Mouse (Mus musculus): ENCODE data around the gene Eef1g. TPM values are rescaled to one million over a fixed set of nuclear protein-coding genes. Genes with fewer than 3 reads are reported as not detected.
"Not testable (repeated sequence)": the region's sequence is repeated elsewhere in the genome, so short reads cannot be mapped to it uniquely, and the experiment has no call there.

Gene Eef1g
- total RNA-seq, 2 experiments from 2014 or later, result 251 to 256 TPM

DNA sequence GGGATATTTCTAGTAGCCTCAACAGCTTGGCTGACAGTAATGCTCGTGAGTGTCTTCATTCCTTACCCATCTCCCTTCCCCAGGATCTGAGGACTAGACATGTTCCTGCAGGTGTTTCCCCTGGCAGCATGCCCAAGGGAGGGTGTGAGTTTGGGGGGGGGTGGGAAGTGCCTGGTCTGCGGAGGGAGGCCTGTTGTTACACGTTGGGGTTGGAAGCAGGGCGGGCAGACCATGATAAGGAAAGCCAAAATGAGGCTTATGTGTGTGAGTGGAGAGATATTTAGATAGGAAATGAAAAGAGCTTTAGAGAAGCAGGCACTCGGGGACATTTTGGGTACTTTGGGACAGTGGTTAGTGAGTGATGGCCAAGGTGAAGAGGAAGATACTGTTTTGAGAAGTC, 22.8 kb upstream of the Eef1g start:
- DNase-seq (ENCODE audit: low spot score in 2 of 2), result no peak

DNA sequence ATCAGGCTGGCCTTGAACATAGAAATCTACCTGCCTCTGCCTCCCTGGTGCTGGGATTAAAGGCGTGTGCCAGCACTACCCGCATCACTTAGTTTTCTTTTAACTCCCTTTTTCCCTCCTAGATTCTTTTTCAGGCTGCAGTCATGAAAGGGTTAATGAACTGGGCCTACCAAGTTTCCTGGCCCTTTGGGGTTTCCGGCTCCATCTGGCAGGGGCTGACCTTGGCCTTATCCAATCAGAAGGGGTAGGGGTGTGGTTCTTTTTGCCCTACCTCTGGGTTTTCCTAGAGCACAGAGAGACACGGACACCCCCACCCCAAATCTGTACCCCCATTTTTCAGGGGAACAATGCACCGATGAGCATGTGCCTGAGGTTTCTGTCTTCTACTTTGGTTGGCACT, 22.1 kb upstream of the Eef1g start:
- DNase-seq (ENCODE audit: low spot score in 2 of 2), result no peak

DNA sequence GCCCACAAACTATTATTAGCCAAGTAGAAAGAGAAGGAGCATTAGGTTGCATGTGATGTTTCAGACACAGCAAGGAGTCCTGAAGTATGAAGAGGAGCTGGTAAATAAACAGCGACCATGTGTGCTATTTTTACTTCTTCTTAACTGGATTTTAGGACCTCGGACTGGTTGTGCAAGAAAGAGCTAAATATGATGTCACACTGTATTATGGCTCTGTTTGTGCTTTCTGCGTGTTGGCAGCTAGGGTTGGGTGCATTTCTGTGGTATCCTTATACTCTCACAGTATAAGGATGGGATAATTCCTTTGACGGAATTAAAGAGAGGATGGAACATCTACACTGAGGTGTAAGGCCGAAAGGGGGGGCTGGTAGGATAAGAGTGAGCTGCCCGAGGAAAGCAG, 21.6 kb upstream of the Eef1g start:
- no peak for DNase-seq (ENCODE audit: low spot score in 2 of 2)

DNA sequence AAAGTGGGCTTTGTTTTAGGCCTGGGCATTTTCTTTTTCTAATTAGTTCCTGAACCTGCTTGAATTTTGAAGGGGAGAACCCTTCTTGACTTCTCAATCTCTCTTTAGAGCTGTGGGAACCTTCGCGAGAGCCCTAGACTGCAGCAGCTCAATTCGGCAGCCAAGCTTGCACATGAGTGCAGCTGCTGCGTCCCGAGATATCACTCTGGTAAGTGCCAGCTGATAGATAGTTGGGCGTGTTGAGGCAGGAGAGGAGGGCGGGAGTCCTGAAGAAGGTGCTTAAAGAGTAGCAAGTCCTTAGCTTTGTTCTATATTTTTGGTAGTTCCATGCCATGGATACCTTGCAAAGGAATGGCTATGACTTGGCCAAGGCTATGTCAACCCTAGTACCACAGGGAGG, 19.9 kb upstream of the Eef1g start:
- no peak for DNase-seq (ENCODE audit: low spot score in 2 of 2)

DNA sequence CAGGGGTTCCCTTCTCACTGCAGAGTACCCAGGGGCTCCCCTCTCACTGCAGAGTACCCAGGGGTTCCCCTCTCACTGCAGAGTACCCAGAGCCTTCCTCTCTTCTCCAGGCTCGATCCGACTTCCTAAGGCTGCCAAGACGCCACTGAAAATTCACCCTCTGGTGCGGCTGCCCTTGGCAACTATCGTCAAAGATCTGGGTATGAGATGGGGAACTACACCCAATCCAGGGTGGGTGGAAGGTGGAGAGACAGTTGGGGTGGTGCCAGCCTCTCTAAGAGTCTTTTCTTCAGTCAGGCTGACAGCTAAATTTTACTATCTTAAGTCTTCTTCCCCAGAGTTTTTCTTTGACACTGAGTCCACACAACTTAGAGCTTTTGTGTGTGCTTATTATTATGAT, 16.7 kb upstream of the Eef1g start:
- no peak for DNase-seq (ENCODE audit: low spot score in 2 of 2)

DNA sequence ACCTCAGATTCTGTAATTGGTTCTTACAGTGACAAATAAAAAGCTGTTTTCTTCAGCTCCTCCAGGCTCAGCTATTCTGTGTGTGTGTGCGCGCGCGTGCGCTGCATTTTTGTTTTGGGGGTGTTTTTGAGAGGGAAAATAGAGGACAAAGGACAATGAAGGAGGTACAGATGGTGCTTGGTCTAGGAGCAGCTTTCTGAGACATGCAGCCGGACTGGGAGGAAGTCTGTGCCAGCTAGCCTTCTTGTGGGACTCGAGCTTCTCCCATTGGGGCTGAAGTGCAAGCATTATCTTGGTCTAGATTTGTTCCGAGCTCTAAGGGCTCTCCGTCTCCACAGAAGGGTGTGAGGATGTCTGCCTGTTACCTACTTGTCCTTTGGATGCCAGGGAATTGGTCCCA, 14.6 kb upstream of the Eef1g start:
- DNase-seq (ENCODE audit: low spot score in 2 of 2), result no peak

DNA sequence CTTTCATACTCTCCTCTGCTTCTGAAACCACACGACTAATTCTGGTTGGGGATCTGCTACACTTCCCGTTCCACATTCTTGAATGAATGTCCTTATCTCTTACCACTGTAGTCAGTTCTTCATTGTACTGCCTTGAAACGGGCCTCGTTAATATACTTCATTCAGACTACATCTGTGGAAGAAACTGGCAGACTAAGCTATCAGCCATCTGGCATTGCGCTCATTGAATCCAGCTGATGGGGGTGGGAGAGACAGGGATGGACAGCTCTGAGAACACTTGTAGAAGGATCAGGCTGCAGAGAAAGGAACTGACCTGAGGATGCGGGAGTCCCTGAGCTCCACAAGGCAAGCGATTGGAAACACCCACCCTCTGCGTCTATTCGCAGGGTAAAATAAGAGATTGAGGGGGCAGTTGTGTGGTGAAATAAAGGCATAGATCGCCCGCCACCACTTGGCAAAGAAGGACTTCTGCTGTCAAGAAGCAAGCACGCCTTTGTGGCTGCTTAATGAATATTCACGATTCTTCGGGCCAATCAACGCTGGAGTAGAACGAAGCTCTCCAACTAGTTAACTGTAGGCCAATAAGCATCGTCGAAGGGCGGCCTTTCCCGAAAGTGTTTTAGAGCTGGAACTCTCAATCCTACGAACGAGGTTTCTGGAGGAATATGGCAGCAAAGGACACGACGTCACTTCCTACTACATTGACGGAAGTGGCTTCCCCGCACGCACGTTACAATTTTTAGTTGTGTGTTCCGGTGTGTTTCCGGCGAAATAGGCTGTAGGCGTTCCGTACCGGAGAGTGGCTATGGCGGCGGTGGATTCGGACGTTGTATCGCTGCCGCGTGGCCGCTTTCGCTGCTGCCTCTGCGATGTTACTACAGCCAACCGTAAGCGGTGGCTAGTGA, 13.5 kb upstream of the Eef1g start, which contains the start of gene Tut1:
Tut1 (plus strand) TSS at position 713 of the 905 bp plus-strand sequence.
- peak; percentile 91 to 93 for DNase-seq (ENCODE audit: low spot score in 2 of 2)

DNA sequence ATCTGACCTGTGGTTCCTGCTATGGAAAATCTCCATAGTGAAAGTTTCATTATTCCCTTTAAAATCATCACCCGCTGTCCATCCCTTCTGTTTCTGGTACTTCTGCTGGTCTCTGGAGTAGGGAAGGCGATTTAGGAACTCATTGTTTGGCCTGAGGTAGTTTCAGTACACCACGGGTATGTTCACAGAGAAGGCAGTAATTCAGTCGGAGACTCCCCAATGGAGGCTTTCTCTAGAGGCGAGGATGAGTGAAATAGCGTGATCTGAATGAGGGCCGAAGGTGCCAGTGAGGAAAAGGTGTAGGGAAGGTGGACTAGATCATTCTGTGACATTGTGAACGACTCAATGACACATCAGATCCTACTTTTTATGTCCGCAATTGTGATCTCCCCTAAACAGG, 12.7 kb upstream of the Eef1g start:
- no peak for DNase-seq (ENCODE audit: low spot score in 2 of 2)

DNA sequence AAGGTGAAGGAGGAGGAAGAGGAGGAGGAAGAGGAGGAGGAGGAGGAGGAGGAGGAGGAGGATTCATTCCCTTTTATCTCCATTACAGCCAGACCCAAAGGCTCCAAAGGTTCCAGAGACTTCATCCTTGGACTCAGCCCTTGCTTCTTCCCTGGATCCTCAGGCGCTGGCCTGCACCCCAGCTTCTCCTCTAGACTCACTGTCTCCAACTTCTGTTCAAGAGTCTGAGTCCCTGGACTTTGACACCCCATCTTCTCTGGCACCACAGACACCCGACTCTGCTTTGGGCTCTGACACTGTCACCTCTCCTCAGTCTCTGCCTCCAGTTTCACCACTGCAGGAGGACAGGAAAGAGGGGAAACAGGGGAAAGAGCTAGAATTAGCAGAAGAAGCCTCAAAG, 4.6 kb upstream of the Eef1g start:
- DNase-seq (ENCODE audit: low spot score in 2 of 2), result no peak

DNA sequence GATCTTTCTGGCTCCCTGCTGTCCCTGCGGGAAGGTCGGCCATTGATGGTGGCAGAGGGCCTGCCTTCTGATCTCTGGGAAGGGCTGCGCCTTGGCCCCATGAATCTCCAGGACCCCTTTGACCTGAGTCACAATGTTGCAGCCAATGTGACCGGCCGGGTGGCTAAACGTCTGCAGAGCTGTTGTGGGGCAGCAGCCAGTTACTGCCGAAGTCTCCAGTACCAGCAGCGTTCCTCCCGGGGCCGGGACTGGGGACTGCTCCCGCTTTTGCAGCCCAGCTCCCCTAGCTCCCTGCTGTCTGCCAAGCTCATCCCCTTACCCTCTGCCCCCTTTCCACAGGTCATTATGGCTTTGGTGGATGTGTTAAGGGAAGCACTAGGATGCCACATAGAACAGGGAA, 1.8 kb upstream of the Eef1g start:
- no peak for DNase-seq (ENCODE audit: low spot score in 2 of 2)

DNA sequence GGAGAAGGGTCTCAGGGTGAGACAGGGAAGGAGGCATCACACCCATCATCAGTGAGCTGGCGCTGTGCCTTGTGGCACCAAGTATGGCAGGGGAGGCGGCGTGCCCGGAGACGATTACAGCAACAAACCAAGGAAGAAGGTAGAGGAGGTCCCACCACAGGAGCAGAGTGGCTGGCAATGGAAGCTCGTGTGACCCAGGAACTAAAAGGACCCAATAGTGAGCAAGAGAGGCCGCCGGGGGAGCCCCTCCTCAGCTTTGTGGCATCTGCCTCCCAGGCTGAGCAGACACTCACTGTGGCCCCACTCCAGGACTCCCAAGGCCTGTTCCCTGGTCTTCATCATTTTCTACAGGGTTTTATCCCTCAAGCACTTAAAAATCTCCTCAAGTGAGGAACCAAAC, 1.1 kb upstream of the Eef1g start:
- no peak for DNase-seq (ENCODE audit: low spot score in 2 of 2)

DNA sequence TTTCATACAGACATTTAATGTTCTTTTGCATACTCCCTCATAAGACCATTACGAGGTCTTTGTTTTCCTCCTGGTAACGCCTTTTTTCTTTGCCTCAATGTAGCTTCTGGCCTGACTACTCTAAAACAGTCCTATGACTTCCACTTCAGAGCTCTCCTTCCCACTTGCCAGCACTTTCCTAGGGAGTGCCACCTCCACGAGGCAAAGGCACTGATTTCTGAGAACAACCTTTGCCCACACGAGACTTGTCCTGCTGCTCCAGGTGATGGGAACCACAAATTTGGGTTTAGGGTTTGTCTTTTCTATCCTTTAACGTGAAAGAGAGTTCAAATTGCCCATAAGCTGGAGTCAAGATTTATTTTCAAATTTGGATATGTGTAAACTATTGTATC, 647 bp upstream of the Eef1g start:
- no peak for DNase-seq (ENCODE audit: low spot score in 2 of 2)

DNA sequence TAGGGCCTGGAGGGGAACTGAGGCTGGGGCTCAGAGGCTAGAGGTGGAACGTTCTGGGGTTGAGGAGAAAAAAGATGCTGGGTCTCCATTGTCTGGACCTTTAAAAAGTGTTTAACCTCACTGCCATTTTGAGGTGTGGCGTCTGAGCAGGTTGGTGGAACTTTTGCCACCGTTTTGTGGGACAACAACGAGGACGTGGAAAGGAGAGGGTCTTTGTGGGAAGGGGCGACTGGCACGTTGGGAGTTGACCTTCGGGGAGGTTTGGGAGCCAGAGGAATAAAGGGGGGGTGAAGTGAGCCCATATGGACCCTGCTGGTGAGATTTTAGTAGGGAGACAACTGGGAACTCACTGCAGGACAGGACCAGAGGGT, 517 bp downstream of the Eef1g start:
- no peak for DNase-seq (ENCODE audit: low spot score in 2 of 2)

DNA sequence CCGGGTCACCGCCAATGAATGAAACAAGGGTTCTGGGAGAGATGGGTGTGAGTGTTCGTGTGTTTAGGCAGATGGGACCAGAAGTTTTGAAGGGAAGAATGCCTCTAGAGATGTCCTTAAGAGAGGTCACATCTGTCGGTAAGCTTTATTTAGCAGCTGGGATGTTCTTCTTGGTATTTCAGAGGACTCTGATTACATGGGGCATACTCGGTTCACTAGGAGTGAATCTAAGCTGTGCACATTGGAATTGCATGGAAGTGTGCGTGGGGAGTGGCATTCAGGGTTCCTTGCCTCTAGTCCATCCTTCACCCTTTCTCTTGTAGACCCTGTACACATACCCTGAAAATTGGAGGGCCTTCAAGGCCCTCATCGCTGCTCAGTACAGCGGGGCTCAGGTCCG, 1.1 kb downstream of the Eef1g start:
- DNase-seq (ENCODE audit: low spot score in 2 of 2), result no peak

DNA sequence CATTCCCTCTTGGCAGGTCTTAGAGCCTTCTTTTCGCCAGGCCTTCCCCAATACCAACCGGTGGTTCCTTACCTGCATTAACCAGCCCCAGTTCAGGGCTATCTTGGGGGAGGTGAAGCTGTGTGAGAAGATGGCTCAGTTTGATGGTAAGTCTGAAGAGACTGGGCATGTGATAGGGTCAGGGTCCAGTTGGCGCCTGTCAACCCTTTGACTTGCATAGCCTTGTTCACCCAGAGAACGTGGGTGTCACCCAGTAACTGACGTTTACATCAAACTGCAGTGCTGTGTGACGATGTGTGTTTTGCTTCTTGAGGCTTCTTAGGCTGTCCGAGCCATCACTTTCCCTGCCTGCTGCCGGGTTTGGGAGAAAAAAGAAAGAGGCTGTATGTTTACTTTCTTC, 5.7 kb downstream of the Eef1g start:
- not testable (repeated sequence) for DNase-seq (ENCODE audit: low spot score in 2 of 2)

DNA sequence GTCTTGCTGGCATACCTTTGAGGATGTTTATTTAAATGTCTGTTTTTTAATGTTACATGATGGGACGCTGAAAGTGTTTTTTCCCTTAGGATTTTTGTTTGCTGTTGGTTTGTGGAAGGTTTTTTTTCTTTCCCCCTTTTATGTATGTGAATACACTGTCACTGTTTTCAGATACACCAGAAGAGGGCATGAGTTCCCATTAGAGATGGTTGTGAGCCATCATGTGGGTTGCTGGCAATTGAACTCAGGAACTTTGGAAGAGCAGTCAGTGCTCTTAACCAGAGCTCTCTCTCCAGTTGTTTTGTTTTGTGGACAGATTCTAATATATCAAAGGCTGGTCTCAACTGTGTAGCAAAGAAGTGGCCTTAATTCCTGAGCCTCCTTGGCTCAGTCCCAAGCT, 7.8 kb downstream of the Eef1g start:
- no peak for DNase-seq (ENCODE audit: low spot score in 2 of 2)

DNA sequence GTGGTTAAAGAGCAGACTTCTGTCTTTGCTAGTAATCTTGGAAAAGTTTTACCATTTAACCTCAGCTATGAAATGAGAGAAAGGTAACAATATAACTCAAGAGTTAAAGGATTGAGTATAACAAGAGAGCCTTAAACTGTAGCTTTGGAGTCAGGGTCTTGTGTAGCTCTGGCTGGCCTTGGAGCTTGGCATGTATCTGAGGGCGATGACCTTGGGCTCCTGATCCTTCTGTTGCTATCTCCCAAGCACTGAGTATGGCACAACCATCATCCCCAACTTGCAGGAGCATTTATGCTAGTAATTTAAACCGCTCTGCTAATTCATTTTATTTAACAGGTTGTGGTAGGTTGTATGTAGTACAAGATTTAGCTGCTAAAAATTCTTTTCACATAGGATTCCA, 8.7 kb downstream of the Eef1g start:
- no peak for DNase-seq (ENCODE audit: low spot score in 2 of 2)

DNA sequence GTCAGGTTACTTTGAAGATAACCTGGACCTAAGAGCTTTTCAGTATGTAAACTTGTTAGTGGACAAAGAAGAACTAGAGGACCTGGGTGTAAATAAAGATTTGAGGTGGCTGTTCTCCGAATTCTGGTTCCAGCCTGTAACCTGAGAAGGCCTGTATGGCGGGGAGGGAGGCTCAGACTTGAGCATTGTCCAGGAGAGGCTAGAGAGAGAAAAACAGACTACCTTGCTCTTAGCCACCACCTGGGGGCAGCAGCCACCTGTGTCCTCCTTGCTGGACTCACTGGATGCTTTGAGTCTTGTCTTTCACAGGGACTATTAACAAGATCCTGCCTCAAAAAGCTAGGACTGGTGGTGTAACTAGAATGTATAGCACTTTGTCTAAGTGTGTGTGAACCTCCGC, 9.7 kb downstream of the Eef1g start:
- no peak for DNase-seq (ENCODE audit: low spot score in 2 of 2)

DNA sequence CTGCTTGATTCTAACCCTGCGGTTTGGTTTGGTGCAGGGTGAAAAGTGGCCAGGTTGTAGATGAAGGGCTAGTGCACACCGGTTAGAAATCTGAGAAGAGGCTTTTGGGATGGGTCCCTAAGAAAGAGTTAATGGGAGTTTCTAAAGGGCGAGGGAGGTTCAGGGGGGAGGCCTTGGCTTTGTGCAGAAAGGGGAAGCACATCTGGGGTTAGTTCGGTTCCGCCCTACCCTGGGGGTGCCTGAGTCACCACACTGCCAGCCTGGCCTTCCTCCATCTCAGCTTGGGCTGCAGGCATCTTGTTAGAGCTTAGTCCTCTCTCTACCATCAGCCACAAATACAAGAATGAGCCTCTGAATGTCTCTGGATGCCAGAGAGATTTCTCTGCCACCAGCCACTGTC, 13.9 kb downstream of the Eef1g start:
- DNase-seq (ENCODE audit: low spot score in 2 of 2), result no peak

DNA sequence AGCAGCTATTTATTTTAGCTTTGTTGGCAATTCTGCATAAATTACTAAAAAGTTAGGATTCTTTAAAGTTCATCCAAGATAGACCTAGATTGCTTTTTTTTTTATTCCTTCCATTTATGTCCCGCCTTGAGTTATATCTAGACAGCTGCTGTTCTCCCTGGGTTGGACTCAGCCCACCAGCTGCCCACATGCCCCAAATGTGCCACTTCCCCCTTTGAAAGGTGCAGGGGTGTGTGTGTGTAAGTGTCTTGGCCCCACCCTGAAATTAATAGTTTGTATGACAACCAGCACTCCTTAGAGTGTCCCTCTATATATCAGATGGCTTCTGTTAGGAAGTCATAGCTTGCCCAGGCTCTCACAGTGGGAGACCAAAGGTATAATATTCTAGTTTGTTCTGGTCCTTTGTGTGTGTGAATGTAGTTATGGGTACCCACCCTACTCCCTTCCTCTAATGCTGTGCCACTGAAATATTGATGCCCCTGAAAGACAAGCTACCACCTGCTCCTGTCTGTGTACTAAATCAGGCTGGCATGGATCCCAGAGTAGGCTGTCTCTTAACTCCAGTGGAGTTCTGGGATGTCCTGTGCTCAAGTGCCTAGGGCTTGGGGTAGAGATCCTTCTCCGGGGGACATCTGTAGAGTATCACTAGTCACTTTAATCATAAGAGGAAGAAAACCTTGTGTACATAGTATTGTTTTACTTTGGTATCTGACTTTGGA, 14.8 kb downstream of the Eef1g start:
- DNase-seq (ENCODE audit: low spot score in 2 of 2), result no peak

DNA sequence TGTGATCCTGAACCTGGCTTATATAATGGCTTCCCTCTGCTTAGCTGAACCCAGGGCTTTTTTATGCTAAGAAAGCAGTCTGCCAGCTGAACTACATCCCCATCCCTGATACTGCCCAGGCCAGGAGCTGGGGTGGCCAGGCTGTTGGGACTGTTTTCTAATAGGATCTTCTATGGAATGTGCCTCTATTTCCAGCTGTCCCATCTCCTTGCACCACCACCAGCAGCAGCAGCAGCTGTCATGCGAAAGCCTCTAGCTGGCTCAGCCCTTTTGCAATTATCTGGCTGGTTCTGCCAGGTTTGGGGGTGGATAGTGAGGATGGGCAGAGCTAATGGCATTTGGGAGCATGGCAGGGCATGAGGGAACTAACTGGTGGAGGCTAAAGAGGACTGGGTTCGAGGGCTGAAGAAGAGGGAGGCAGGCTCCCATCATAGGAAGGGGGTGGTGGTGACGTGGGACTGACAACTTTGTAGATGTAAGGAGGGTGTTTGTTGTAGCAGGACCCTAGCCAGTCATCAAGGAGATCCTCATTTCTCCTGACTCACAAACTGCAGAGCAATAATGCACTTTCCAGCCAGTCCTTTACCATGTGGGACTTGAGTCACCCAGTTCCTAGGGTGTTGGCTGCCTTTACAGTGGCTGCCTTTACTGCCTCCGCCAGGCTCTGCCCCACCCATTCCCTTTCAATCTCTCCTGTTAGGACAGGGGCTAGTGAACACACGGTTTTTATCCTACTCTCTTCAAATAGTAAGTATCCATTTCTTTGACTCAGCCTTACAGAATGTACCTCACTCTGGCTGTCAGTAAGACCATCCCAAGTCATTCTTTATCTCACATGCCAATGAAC, 15.7 kb downstream of the Eef1g start:
- no peak for DNase-seq (ENCODE audit: low spot score in 2 of 2)

DNA sequence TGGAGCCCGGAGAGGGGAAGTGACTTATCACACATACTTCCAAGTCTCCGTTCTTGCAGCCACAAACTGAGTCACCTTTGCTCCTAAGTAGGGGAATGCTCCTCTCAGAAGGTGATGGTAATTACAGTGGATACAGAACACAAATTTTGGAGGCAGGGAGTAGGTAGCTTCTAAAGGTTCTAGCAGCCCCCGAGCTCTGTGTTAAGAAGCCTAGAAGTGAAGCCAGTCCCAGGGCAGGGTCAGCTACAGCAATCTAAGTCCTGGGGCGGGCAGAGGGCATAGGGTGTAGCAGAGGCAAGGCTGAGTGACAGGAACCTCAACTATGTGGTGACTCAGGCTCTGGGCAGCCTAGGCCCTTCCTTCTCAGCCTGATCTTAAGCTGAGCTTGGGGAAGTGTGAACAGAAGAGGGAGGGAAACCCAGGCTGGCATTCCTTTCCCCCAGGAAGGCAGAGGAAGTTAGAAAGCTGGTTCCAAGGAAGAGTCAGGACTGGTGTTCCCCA, 16.4 kb downstream of the Eef1g start:
- DNase-seq (ENCODE audit: low spot score in 2 of 2), result no peak

Measured in left cerebral cortex, adult 18-20 months (tissue).